Mouse (Mus musculus) yolk sac, embryonic 10.5 days (tissue): ENCODE measurements around the gene Inha.
A peak's percentile ranks its signal among the peaks of the same experiment; 100 is the strongest.

Experiments used
- DNase-seq: peaks from one replicate; pipeline ENCODE4 v3.0.0-alpha.2; 2017; ENCODE audit warnings: low spot score

Gene Inha

DNA sequence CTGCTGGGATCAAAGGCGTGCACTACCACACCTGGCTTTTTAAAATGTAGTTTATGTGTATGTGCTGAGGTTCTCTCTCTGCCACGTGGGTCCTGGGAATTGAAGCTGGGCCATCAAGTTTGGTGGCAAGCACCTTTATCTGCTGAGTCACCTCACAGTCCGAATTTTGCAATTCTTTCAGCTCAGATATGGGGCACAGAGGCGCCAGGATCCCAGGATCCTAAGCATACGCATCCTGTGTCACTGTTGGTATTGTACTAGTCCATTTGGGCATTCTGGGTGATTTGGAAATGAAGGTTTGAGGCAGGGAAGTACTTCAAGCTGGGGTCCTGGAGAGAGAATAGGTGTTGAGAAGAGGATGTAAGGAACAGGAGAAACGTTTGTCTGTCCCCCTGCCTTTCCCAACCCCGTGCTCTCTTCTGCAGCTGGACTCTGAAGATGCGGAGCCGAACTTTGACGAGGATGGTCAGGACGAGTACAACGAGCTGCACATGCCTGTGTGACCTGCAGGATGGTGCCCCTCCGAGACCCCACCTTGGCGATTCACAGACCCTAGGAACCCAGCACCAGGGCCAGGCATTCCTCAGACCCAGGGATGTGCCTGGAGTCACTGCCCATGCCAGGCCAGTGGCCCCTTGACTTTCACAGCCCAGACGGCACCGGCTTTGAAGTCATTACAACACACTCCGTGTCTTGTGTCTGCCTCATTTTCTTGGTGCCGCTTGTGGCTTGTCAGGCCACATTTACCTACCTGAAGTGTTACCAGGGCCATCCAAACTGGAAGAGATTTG, 51.7 kb downstream of the Inha start:
- no peak for DNase-seq

GRCm38 (mm10) chr1:75559212-75559925, 52.5 kb downstream of the Inha start:
- DNase-seq = peak; percentile 88
